13 mouse cellular contexts compared by ENCODE assay signal in the genomic region with DNA sequence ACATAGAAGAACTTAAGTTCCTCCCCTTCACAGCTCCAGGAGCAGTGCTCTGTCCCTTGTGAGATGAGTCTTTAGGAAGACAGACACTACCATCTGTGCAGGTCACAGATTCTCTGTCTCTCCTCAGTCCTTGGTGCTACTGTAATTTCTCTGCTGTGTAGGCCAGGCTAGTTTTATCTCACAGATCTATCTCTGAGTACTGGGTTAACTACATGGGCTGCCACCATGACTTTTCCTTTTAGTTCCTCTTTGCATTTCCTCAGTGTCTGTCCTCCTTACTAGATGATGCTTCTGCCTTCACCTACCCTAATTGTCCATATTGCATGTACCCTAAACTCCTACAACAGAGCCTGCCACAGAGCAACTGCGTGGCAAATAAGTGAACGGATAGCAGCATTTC.
"Had no signal": no experiment of that assay in that cellular context is flagged by ENCODE, and none has a peak within 500 bp of the region (broad histone marks: within the 10 kb centered on the region; RNA-seq: fewer than 3 reads in every experiment).

No protein-coding gene starts in this region.

- H3K4me1 ChIP-seq: limb, embryonic 15.5 days; liver, embryonic 12.5 days had no signal

- ATAC-seq: liver, embryonic 12.5 days; midbrain, embryonic 16.5 days had no signal

- H3K9ac ChIP-seq: limb, embryonic 15.5 days; liver, embryonic 12.5 days; lung, embryonic 14.5 days had no signal

- H3K9me3 ChIP-seq: limb, embryonic 15.5 days; liver, embryonic 12.5 days had no signal

- H3K4me2 ChIP-seq: limb, embryonic 15.5 days; liver, embryonic 12.5 days; lung, embryonic 14.5 days; midbrain, embryonic 11.5 days had no signal

- H3K27ac ChIP-seq: left cerebral cortex, adult 2 months; limb, embryonic 15.5 days; liver, embryonic 12.5 days; macrophage had no signal

- H3K4me3 ChIP-seq: left cerebral cortex, adult 2 months; limb, embryonic 15.5 days; liver, embryonic 12.5 days had no signal

- H3K27me3 ChIP-seq: limb, embryonic 15.5 days; liver, embryonic 12.5 days had no signal

- DNase-seq: kidney, adult 18-20 months; kidney, postnatal 14 days; lung, embryonic 14.5 days; lung, postnatal 10 days; right cerebral cortex, adult 18-20 months; right cerebral cortex, postnatal 25 days; thymus, postnatal 36 days had no signal
